Mouse (Mus musculus) neural tube, embryonic 13.5 days (tissue): ENCODE results near the gene Gm37419. TPM values are rescaled to one million over a fixed set of nuclear protein-coding genes. Genes with fewer than 3 reads are reported as not detected.

Experiments
- ATAC-seq: fragments of 200-750 bp; cut with Nextera tagmentation; 2 replicates; pipeline ENCODE4 v1.8.0; 2017; ENCODE audit warnings: low read depth, mild to moderate bottlenecking, moderate TSS enrichment, moderate library complexity
- H3K27ac ChIP-seq: fragments of 300-500 bp; sonication (generic); replicated peaks from 2 replicates; pipeline ENCODE4 v1.5.1; 2015; ENCODE audit warnings: moderate library complexity, mild to moderate bottlenecking, inconsistent platforms
- H3K27me3 ChIP-seq: fragments of 300-500 bp; sonication (generic); 2 replicates; pipeline ENCODE4 v1.6.1; 2015; ENCODE audit warnings: mild to moderate bottlenecking, inconsistent platforms
- H3K36me3 ChIP-seq: fragments of 300-500 bp; sonication (generic); 2 replicates; pipeline ENCODE4 v1.6.1; 2015; ENCODE audit warnings: mild to moderate bottlenecking, inconsistent platforms
- H3K4me1 ChIP-seq: fragments of 300-500 bp; sonication (generic); replicated peaks from 2 replicates; pipeline ENCODE4 v1.6.1; 2015; ENCODE audit warnings: inconsistent platforms
- H3K4me2 ChIP-seq: fragments of 300-500 bp; sonication (generic); 2 replicates; pipeline ENCODE4 v1.6.1; 2015; ENCODE audit warnings: inconsistent platforms, mild to moderate bottlenecking, moderate library complexity
- H3K4me3 ChIP-seq: fragments of 300-500 bp; sonication (generic); 2 replicates; pipeline ENCODE4 v1.5.1; 2015; ENCODE audit warnings: mild to moderate bottlenecking, inconsistent platforms
- H3K9ac ChIP-seq: fragments of 300-500 bp; sonication (generic); 2 replicates; pipeline ENCODE4 v1.6.1; 2015; ENCODE audit warnings: moderate library complexity, mild to moderate bottlenecking, inconsistent platforms
- H3K9me3 ChIP-seq: fragments of 300-500 bp; sonication (generic); 2 replicates; pipeline ENCODE4 v1.6.1; 2016; ENCODE audit warnings: inconsistent platforms
- WGBS: fragments of 180-500 bp; shearing (Covaris S2); methylation state at CpG from one replicate; pipeline ENCODE4 v1.1.7; 2015; 5-methylcytosine and 5-hydroxymethylcytosine counted together
- polyA plus RNA-seq: library from polyadenylated mRNA; unstranded; fragments of >200 nt; fragmentation: Nextera tagmentation; extraction: Ambion mirVana; gene quantifications from 2 replicates; pipeline ENCODE4 v1.2.1, GENCODE M21; 2015

Gene Gm37419
- polyA plus RNA-seq = not detected in 2 replicates

GRCm38 (mm10) chr16:23988466-23989208, at the start of gene Gm37419, which contains the start of gene Bcl6:
Gm37419 (plus strand) TSS chr16:23988482.
Bcl6 (minus strand) TSS chr16:23988852.
- Histone ChIP-seq H3K36me3 (no peaks in the 10 kb centered on the region), H3K4me1 (peaks cover 49% of the 10 kb centered on the region), H3K9me3 (no peaks in the 10 kb centered on the region), H3K4me3 (peak within 1 kb of the TSS; percentile 58), H3K27ac (peak within 1 kb of the TSS; percentile 99), H3K4me2 (peak within 1 kb of the TSS; percentile 86), H3K9ac (peak within 1 kb of the TSS; percentile 83), H3K27me3 (peaks cover 28% of the 10 kb centered on the region)
- peak; percentile 82 for ATAC-seq
- WGBS = under 1% methylated on average over 68 of the region's 68 CpGs

- H3K27me3 ChIP-seq = no peaks in the 10 kb centered on the region
- ATAC-seq = no peak
- no peaks in the 10 kb centered on the region for H3K9me3 ChIP-seq
- 61% methylated on average over 3 of the region's 3 CpGs for WGBS
- H3K36me3 ChIP-seq = no peaks in the 10 kb centered on the region
- no peaks in the 10 kb centered on the region for H3K4me1 ChIP-seq
- no peak overlapping the region for H3K27ac ChIP-seq
- no peak overlapping the region for H3K9ac ChIP-seq
- H3K4me3 ChIP-seq = no peak overlapping the region
- no peak overlapping the region for H3K4me2 ChIP-seq
Observed at GRCm38 (mm10) chr16:23944801-23945200, 43.5 kb upstream of the Gm37419 start.

- Histone ChIP-seq H3K9ac (no peak overlapping the region), H3K4me2 (no peak overlapping the region), H3K4me3 (no peak overlapping the region), H3K36me3 (no peaks in the 10 kb centered on the region), H3K27ac (no peak overlapping the region), H3K4me1 (no peaks in the 10 kb centered on the region), H3K9me3 (no peaks in the 10 kb centered on the region), H3K27me3 (no peaks in the 10 kb centered on the region)
- no peak for ATAC-seq
- 90% methylated on average over 6 of the region's 6 CpGs for WGBS
Observed at GRCm38 (mm10) chr16:23947654-23948053, 40.6 kb upstream of the Gm37419 start.

- Histone ChIP-seq H3K36me3 (no peaks in the 10 kb centered on the region), H3K9ac (no peak overlapping the region), H3K27ac (no peak overlapping the region), H3K4me3 (no peak overlapping the region), H3K27me3 (no peaks in the 10 kb centered on the region), H3K4me2 (no peak overlapping the region), H3K4me1 (0 out of 2 replicates have a peak, but pooled peaks cover 2% of the 10 kb centered on the region), H3K9me3 (no peaks in the 10 kb centered on the region)
- WGBS = 71% methylated on average over 4 of the region's 4 CpGs
- ATAC-seq = no peak
Observed at GRCm38 (mm10) chr16:23952101-23952727, 36.1 kb upstream of the Gm37419 start.

GRCm38 (mm10) chr16:23953189-23953958, 34.9 kb upstream of the Gm37419 start:
- peak; percentile 56; the same call in 1 of the 2 replicates for ATAC-seq
- Histone ChIP-seq H3K4me1 (0 out of 2 replicates have a peak, but pooled peaks cover 2% of the 10 kb centered on the region), H3K27ac (no peak overlapping the region), H3K36me3 (no peaks in the 10 kb centered on the region), H3K4me2 (no peak overlapping the region), H3K9me3 (no peaks in the 10 kb centered on the region), H3K9ac (no peak overlapping the region), H3K4me3 (no peak overlapping the region), H3K27me3 (no peaks in the 10 kb centered on the region)
- WGBS = 43% methylated on average over 11 of the region's 11 CpGs

GRCm38 (mm10) chr16:23953959-23954260, 34.4 kb upstream of the Gm37419 start:
- Histone ChIP-seq H3K4me2 (no peak overlapping the region), H3K4me3 (no peak overlapping the region), H3K4me1 (0 out of 2 replicates have a peak, but pooled peaks cover 2% of the 10 kb centered on the region), H3K27ac (no peak overlapping the region), H3K27me3 (no peaks in the 10 kb centered on the region), H3K36me3 (no peaks in the 10 kb centered on the region), H3K9ac (no peak overlapping the region), H3K9me3 (no peaks in the 10 kb centered on the region)
- ATAC-seq = no peak
- WGBS = 6% methylated on average over 1 of the region's 1 CpGs

GRCm38 (mm10) chr16:23958938-23959337, 29.3 kb upstream of the Gm37419 start:
- Histone ChIP-seq H3K9me3 (no peaks in the 10 kb centered on the region), H3K36me3 (no peaks in the 10 kb centered on the region), H3K27ac (no peak overlapping the region), H3K4me3 (no peak overlapping the region), H3K4me2 (no peak overlapping the region), H3K9ac (no peak overlapping the region), H3K27me3 (no peaks in the 10 kb centered on the region), H3K4me1 (no peaks in the 10 kb centered on the region)
- no peak for ATAC-seq

GRCm38 (mm10) chr16:23962401-23962800, 25.9 kb upstream of the Gm37419 start:
- Histone ChIP-seq H3K27ac (no peak overlapping the region), H3K4me1 (no peaks in the 10 kb centered on the region), H3K36me3 (0 out of 2 replicates have a peak, but pooled peaks cover under 1% of the 10 kb centered on the region), H3K4me3 (no peak overlapping the region), H3K27me3 (no peaks in the 10 kb centered on the region), H3K4me2 (no peak overlapping the region), H3K9ac (no peak overlapping the region), H3K9me3 (no peaks in the 10 kb centered on the region)
- 82% methylated on average over 2 of the region's 2 CpGs for WGBS
- ATAC-seq = no peak

GRCm38 (mm10) chr16:23963896-23964668, 24.2 kb upstream of the Gm37419 start:
- WGBS = 66% methylated on average over 22 of the region's 22 CpGs
- ATAC-seq = 0 out of 2 replicates have a peak, but pooled peaks have one; percentile 36
- no peaks in the 10 kb centered on the region for H3K9me3 ChIP-seq

GRCm38 (mm10) chr16:23964706-23965367, 23.4 kb upstream of the Gm37419 start:
- Histone ChIP-seq H3K27me3 (no peaks in the 10 kb centered on the region), H3K9me3 (no peaks in the 10 kb centered on the region), H3K4me3 (no peak overlapping the region), H3K4me1 (no peaks in the 10 kb centered on the region), H3K4me2 (no peak overlapping the region), H3K27ac (no peak overlapping the region), H3K9ac (no peak overlapping the region), H3K36me3 (peaks cover 9% of the 10 kb centered on the region)
- ATAC-seq = no peak
- 82% methylated on average over 14 of the region's 14 CpGs for WGBS

More at GRCm38 (mm10) chr16:23963896-23964668, 24.2 kb upstream of the Gm37419 start:
- H3K4me3 ChIP-seq = no peak overlapping the region
- H3K4me1 ChIP-seq = no peaks in the 10 kb centered on the region
- no peaks in the 10 kb centered on the region for H3K27me3 ChIP-seq
- H3K4me2 ChIP-seq = no peak overlapping the region
- no peak overlapping the region for H3K9ac ChIP-seq
- peaks cover 9% of the 10 kb centered on the region for H3K36me3 ChIP-seq
- no peak overlapping the region for H3K27ac ChIP-seq

GRCm38 (mm10) chr16:23966066-23966465, 22.2 kb upstream of the Gm37419 start:
- Histone ChIP-seq H3K9ac (no peak overlapping the region), H3K36me3 (peaks cover 9% of the 10 kb centered on the region), H3K4me2 (no peak overlapping the region), H3K4me1 (no peaks in the 10 kb centered on the region), H3K4me3 (no peak overlapping the region), H3K27me3 (no peaks in the 10 kb centered on the region), H3K27ac (no peak overlapping the region), H3K9me3 (no peaks in the 10 kb centered on the region)
- 93% methylated on average over 14 of the region's 14 CpGs for whole genome bisulfite sequencing
- no peak for ATAC-seq
